In the genomic region with DNA sequence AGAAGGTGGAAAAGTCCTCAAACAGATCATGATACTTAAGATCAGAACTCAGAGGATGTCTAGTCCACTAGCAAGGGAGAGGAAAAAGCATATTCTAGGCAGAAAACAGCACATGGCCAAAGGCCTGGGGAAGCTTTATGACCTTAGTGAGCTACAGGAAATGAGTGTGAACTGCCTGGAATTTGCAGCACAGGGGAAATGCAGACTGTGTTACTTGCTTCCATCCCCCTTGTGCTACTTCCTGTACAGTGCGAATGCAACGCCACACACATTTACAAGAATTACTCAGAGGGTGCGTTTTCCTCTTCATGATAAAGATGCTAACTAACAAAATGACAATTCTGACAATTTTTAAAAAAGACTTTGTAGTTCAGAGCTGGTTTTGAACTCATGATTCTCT, we compare ENCODE assay signal across 16 mouse cellular contexts. TPM values are rescaled to one million over a fixed set of nuclear protein-coding genes. Genes with fewer than 3 reads are reported as not detected.
DNase-seq lines count a peak whose midpoint lies in the region; ATAC-seq and TF ChIP-seq lines count a peak whose summit lies in the region.
"Had no signal": no experiment of that assay in that cellular context is flagged by ENCODE, and none has a peak within 500 bp of the region (broad histone marks: within the 10 kb centered on the region; RNA-seq: fewer than 3 reads in every experiment).

No protein-coding gene starts in this region.

- H3K4me3 ChIP-seq in thymus, adult 2 months (ENCODE audit: control insufficient read depth, insufficient read depth, low read length), result no peak overlapping the region
- H3K4me3 ChIP-seq in hindbrain, embryonic 16.5 days (ENCODE audit: low read length), result no peak overlapping the region
- H3K4me3 ChIP-seq: liver, embryonic 15.5 days; midbrain, embryonic 12.5 days had no signal

- TF ChIP-seq POLR2A in thymus, adult 2 months (IDR thresholded peaks at IDR 0.05; ENCODE audit: control insufficient read depth, extremely low read depth, insufficient read depth, low read length, poor library complexity), result no peak

- no peak overlapping the region for H3K4me2 ChIP-seq in hindbrain, embryonic 16.5 days (ENCODE audit: low read length)
- H3K4me2 ChIP-seq: hindbrain, embryonic 14.5 days; liver, embryonic 15.5 days; midbrain, embryonic 12.5 days had no signal

- H3K9me3 ChIP-seq in hindbrain, embryonic 16.5 days (ENCODE audit: control insufficient read depth, low read length), result no peaks in the 10 kb centered on the region
- H3K9me3 ChIP-seq: G1E; liver, embryonic 15.5 days; midbrain, embryonic 12.5 days had no signal

- no peak overlapping the region for H3K9ac ChIP-seq in hindbrain, embryonic 16.5 days (ENCODE audit: low read depth, low read length)
- H3K9ac ChIP-seq: hindbrain, embryonic 14.5 days; liver, embryonic 15.5 days; midbrain, embryonic 12.5 days had no signal

- no peak overlapping the region for H3K27ac ChIP-seq in thymus, adult 2 months (ENCODE audit: control insufficient read depth, insufficient read depth, low read length)
- no peak overlapping the region for H3K27ac ChIP-seq in hindbrain, embryonic 16.5 days (ENCODE audit: low read depth, low read length)
- H3K27ac ChIP-seq: hindbrain, embryonic 14.5 days; liver, embryonic 15.5 days; midbrain, embryonic 12.5 days had no signal

- ATAC-seq in hindbrain, embryonic 16.5 days, result no peak
- ATAC-seq: forebrain, embryonic 16.5 days had no signal

- H3K36me3 ChIP-seq in thymus, adult 2 months (ENCODE audit: control insufficient read depth, insufficient read depth, low read length), result no peaks in the 10 kb centered on the region
- no peaks in the 10 kb centered on the region for H3K36me3 ChIP-seq in hindbrain, embryonic 16.5 days (ENCODE audit: control insufficient read depth, insufficient read depth, low read length)
- H3K36me3 ChIP-seq: G1E; liver, embryonic 15.5 days; midbrain, embryonic 12.5 days had no signal

- peak; percentile 17 for DNase-seq in embryo, embryonic 10 days (ENCODE audit: low spot score)
- no peak for DNase-seq in embryo, embryonic 9.5 days (ENCODE audit: extremely low spot score)
- DNase-seq in thymus, adult 2 months, result peak; percentile 9
- no peak for DNase-seq in thymus, postnatal 36 days
- peak; percentile 19 for DNase-seq in kidney, postnatal 10 days
- no peak for DNase-seq in adipocyte (ENCODE audit: low spot score)
- no peak for DNase-seq in B cell, adult 2 months
- DNase-seq: adrenal gland, postnatal 10 days; cerebellum, adult 8-10 months; lung, postnatal 4 days had no signal

- H3K4me1 ChIP-seq in thymus, adult 2 months (replicated peaks; ENCODE audit: control insufficient read depth, insufficient read depth, low read length), result no peaks in the 10 kb centered on the region
- H3K4me1 ChIP-seq in hindbrain, embryonic 16.5 days (ENCODE audit: control insufficient read depth, insufficient read depth, low read depth, low read length), result no peaks in the 10 kb centered on the region
- H3K4me1 ChIP-seq: liver, embryonic 15.5 days; midbrain, embryonic 12.5 days had no signal

- 30% methylated on average over 3 of the region's 3 CpGs for WGBS in thymus, adult 2 months
- 77% methylated on average over 3 of the region's 3 CpGs for WGBS in hindbrain, embryonic 16.5 days

- H3K27me3 ChIP-seq in thymus, adult 2 months (ENCODE audit: control insufficient read depth, insufficient read depth, low read length), result no peaks in the 10 kb centered on the region
- no peaks in the 10 kb centered on the region for H3K27me3 ChIP-seq in hindbrain, embryonic 16.5 days (replicated peaks; ENCODE audit: control insufficient read depth, insufficient read depth, low read length)
- H3K27me3 ChIP-seq: liver, embryonic 15.5 days; midbrain, embryonic 12.5 days had no signal

- TF ChIP-seq CTCF in thymus, adult 2 months (IDR thresholded peaks at IDR 0.05; ENCODE audit: borderline replicate concordance, control insufficient read depth, extremely low read depth, insufficient read depth, low read length, poor library complexity), result no peak

RNA-seq across cellular contexts. Expression of gene Cblb, which starts 41.8 kb away (rescaled TPM):
- polyA plus RNA-seq in thymus, adult 2 months (2012; rRNA removed), result 22.8 TPM in 2 replicates
- 8.0 and 11.3 TPM in 2 replicates for polyA plus RNA-seq in hindbrain, embryonic 16.5 days (2015; fragmentation: Nextera tagmentation; extraction: Ambion mirVana)

Comparison
In these comparisons a context has a peak if more than half of its experiments do, and no peak if none do; other contexts are left out.
1. DNase-seq: peak in embryo, embryonic 10 days (single experiment), thymus, adult 2 months (single experiment) and kidney, postnatal 10 days (single experiment); none in embryo, embryonic 9.5 days (single experiment), thymus, postnatal 36 days (0 of 2), adipocyte (single experiment) and B cell, adult 2 months (0 of 2).